Mouse (Mus musculus) stomach, embryonic 15.5 days (tissue): ENCODE measurements around the gene Fmnl2. TPM values are rescaled to one million over a fixed set of nuclear protein-coding genes. Genes with fewer than 3 reads are reported as not detected.
A peak's percentile ranks its signal among the peaks of the same experiment; 100 is the strongest.

Experiments used
- ATAC-seq: fragments of 200-750 bp; cut with Nextera tagmentation; 2 replicates; pipeline ENCODE4 v1.8.0; 2017; ENCODE audit warnings: low read depth, moderate number of reproducible peaks, moderate TSS enrichment; ENCODE audit not compliant: insufficient read depth, low FRiP score
- H3K27ac ChIP-seq: fragments of 300-500 bp; sonication (generic); 2 replicates; pipeline ENCODE4 v1.5.1; 2015; ENCODE audit warnings: mild to moderate bottlenecking, inconsistent platforms
- H3K27me3 ChIP-seq: fragments of 300-500 bp; sonication (generic); replicated peaks from 2 replicates; pipeline ENCODE4 v1.6.1; 2015; ENCODE audit warnings: inconsistent platforms
- H3K36me3 ChIP-seq: fragments of 300-500 bp; sonication (generic); 2 replicates; pipeline ENCODE4 v1.6.1; 2015; ENCODE audit warnings: inconsistent platforms
- H3K4me1 ChIP-seq: fragments of 300-500 bp; sonication (generic); 2 replicates; pipeline ENCODE4 v1.6.1; 2015; ENCODE audit warnings: inconsistent platforms
- H3K4me2 ChIP-seq: fragments of 300-500 bp; sonication (generic); 2 replicates; pipeline ENCODE4 v1.6.1; 2015; ENCODE audit warnings: mild to moderate bottlenecking, inconsistent platforms
- H3K4me3 ChIP-seq: fragments of 300-500 bp; sonication (generic); replicated peaks from 2 replicates; pipeline ENCODE4 v1.5.1; 2015; ENCODE audit warnings: inconsistent platforms
- H3K9ac ChIP-seq: fragments of 300-500 bp; sonication (generic); 2 replicates; pipeline ENCODE4 v1.6.1; 2015; ENCODE audit warnings: inconsistent platforms
- H3K9me3 ChIP-seq: fragments of 300-500 bp; sonication (generic); 2 replicates; pipeline ENCODE4 v1.6.1; 2016; ENCODE audit warnings: inconsistent platforms
- WGBS: fragments of 180-500 bp; shearing (Covaris S2); methylation state at CpG from one replicate; pipeline ENCODE4 v1.1.7; 2015; 5-methylcytosine and 5-hydroxymethylcytosine counted together
- polyA plus RNA-seq: library from polyadenylated mRNA; unstranded; fragments of >200 nt; fragmentation: Nextera tagmentation; extraction: Ambion mirVana; gene quantifications from 2 replicates; pipeline ENCODE4 v1.2.1, GENCODE M21; 2015

The Fmnl2 gene
- polyA plus RNA-seq, 1 experiment from 2014 or later = 4.7 TPM

GRCm38 (mm10) chr2:52979280-52979763, 121.7 kb downstream of the Fmnl2 start:
- H3K9ac ChIP-seq = no peak overlapping the region
- no peaks in the 10 kb centered on the region for H3K27me3 ChIP-seq
- no peaks in the 10 kb centered on the region for H3K36me3 ChIP-seq
- peaks cover 21% of the 10 kb centered on the region; the same call in 1 of the 2 replicates for H3K4me1 ChIP-seq
- peak overlapping the region; percentile 67 for H3K27ac ChIP-seq
- 29% methylated on average over 4 of the region's 4 CpGs for WGBS
- no peak for ATAC-seq
- no peak overlapping the region for H3K4me2 ChIP-seq
- no peak overlapping the region for H3K4me3 ChIP-seq
- no peaks in the 10 kb centered on the region for H3K9me3 ChIP-seq

- no peak overlapping the region for H3K27ac ChIP-seq
- 71% methylated on average over 7 of the region's 7 CpGs for WGBS
- peaks cover 28% of the 10 kb centered on the region; the same call in 1 of the 2 replicates for H3K4me1 ChIP-seq
- no peak for ATAC-seq
- no peak overlapping the region for H3K9ac ChIP-seq
- H3K27me3 ChIP-seq = no peaks in the 10 kb centered on the region
- no peak overlapping the region for H3K4me2 ChIP-seq
- no peaks in the 10 kb centered on the region for H3K36me3 ChIP-seq
- no peak overlapping the region for H3K4me3 ChIP-seq
- no peaks in the 10 kb centered on the region for H3K9me3 ChIP-seq
Measured at GRCm38 (mm10) chr2:52981126-52981525, 123.5 kb downstream of the Fmnl2 start.

- WGBS = 87% methylated on average over 8 of the region's 8 CpGs
- no peaks in the 10 kb centered on the region for H3K27me3 ChIP-seq
Measured at GRCm38 (mm10) chr2:52981595-52981994, 123.9 kb downstream of the Fmnl2 start.

DNA sequence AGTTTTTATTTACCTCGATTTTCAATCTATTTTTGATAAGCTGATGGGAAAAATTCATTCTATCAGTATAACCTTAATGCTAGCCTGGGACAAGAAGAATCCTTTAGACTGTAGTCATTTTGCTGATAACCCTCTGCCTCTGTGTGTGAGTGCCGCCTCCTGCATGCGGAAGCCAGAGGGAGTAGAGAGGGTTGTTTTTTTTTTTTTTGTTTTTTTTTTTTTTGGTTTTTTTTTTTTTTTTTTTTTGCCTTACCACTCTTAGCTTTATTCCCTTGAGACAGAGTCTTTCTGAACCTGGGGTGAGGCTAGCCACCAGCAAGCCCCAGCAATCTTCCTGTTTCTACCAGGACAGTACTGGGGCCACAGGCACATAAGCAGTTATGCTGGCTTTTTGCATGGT, 124.8 kb downstream of the Fmnl2 start:
- Histone ChIP-seq H3K4me1 (peaks cover 28% of the 10 kb centered on the region; the same call in 1 of the 2 replicates), H3K36me3 (no peaks in the 10 kb centered on the region), H3K9ac (no peak overlapping the region), H3K27me3 (no peaks in the 10 kb centered on the region), H3K4me2 (no peak overlapping the region), H3K9me3 (no peaks in the 10 kb centered on the region), H3K4me3 (no peak overlapping the region), H3K27ac (no peak overlapping the region)
- no peak for ATAC-seq
- WGBS = 85% methylated on average over 3 of the region's 3 CpGs

More at GRCm38 (mm10) chr2:52981595-52981994, 123.9 kb downstream of the Fmnl2 start:
- H3K4me3 ChIP-seq = no peak overlapping the region
- no peak overlapping the region for H3K4me2 ChIP-seq
- no peaks in the 10 kb centered on the region for H3K36me3 ChIP-seq
- peaks cover 28% of the 10 kb centered on the region; the same call in 1 of the 2 replicates for H3K4me1 ChIP-seq
- no peak for ATAC-seq
- H3K9ac ChIP-seq = no peak overlapping the region
- no peak overlapping the region for H3K27ac ChIP-seq
- no peaks in the 10 kb centered on the region for H3K9me3 ChIP-seq

DNA sequence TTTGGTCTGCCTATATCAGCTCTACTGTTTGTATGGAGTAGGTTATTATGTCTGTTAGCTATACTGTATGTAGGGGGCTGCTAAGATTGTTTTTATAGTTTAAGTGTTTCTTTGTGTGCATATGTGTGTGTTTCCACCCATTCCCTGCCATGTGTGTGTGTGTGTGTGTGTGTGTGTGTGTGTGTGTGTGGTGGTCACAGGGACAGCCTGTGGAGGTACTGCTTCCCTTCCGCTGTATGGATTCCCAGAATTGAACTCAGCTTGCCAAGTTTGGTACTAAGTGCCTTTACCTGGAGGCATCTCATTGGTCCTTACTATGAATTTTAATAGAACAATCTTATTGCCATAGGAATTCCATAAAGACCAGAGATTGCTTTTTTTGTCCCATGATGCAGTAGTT, 126.9 kb downstream of the Fmnl2 start:
- Histone ChIP-seq H3K27me3 (no peaks in the 10 kb centered on the region), H3K4me1 (peaks cover 20% of the 10 kb centered on the region; the same call in 1 of the 2 replicates), H3K9me3 (no peaks in the 10 kb centered on the region), H3K4me3 (no peak overlapping the region), H3K4me2 (no peak overlapping the region), H3K36me3 (no peaks in the 10 kb centered on the region), H3K9ac (no peak overlapping the region), H3K27ac (no peak overlapping the region)
- no peak for ATAC-seq
- WGBS = 76% methylated on average over 1 of the region's 1 CpGs

GRCm38 (mm10) chr2:52985167-52985566, 127.5 kb downstream of the Fmnl2 start:
- ATAC-seq = no peak
- H3K4me2 ChIP-seq = no peak overlapping the region
- no peaks in the 10 kb centered on the region for H3K27me3 ChIP-seq
- no peaks in the 10 kb centered on the region for H3K9me3 ChIP-seq
- 56% methylated on average over 4 of the region's 4 CpGs for WGBS
- no peak overlapping the region for H3K27ac ChIP-seq
- H3K4me3 ChIP-seq = no peak overlapping the region
- H3K4me1 ChIP-seq = peaks cover 14% of the 10 kb centered on the region; the same call in 1 of the 2 replicates
- H3K9ac ChIP-seq = no peak overlapping the region
- H3K36me3 ChIP-seq = no peaks in the 10 kb centered on the region

GRCm38 (mm10) chr2:52986354-52986753, 128.7 kb downstream of the Fmnl2 start:
- no peaks in the 10 kb centered on the region for H3K36me3 ChIP-seq
- ATAC-seq = no peak

DNA sequence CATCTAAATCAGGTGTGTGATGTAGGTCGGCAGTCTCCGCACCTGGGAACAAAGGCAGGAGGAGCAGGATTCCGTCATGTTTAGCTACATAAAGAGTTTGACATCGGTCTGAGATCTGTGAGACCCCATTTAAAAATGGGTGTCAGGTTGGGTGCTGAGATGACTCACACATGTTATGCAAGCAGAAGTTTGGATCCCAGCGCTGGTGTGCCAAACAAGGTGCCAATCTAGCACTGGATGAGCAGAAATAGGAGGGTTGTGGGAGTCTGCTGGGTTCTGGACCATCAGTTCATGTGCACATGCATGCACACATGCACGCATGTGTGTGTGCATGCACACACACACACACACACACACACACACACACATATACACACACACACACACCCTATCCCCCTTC, 129.4 kb downstream of the Fmnl2 start:
- WGBS = 83% methylated on average over 6 of the region's 6 CpGs
- Histone ChIP-seq H3K4me2 (no peak overlapping the region), H3K4me3 (no peak overlapping the region), H3K27me3 (no peaks in the 10 kb centered on the region), H3K9me3 (no peaks in the 10 kb centered on the region), H3K36me3 (no peaks in the 10 kb centered on the region), H3K27ac (no peak overlapping the region), H3K4me1 (peaks cover 16% of the 10 kb centered on the region; the same call in 1 of the 2 replicates), H3K9ac (no peak overlapping the region)
- no peak for ATAC-seq

More at GRCm38 (mm10) chr2:52986354-52986753, 128.7 kb downstream of the Fmnl2 start:
- no peak overlapping the region for H3K4me2 ChIP-seq
- H3K27me3 ChIP-seq = no peaks in the 10 kb centered on the region
- H3K4me1 ChIP-seq = peaks cover 11% of the 10 kb centered on the region; the same call in 1 of the 2 replicates
- H3K9me3 ChIP-seq = no peaks in the 10 kb centered on the region
- H3K4me3 ChIP-seq = no peak overlapping the region
- H3K27ac ChIP-seq = no peak overlapping the region
- no peak overlapping the region for H3K9ac ChIP-seq
- WGBS = 67% methylated on average over 3 of the region's 3 CpGs

GRCm38 (mm10) chr2:52987637-52988295, 130.1 kb downstream of the Fmnl2 start:
- peaks cover 16% of the 10 kb centered on the region; the same call in 1 of the 2 replicates for H3K4me1 ChIP-seq
- 0 out of 2 replicates have a peak overlapping the region, but pooled peaks have one; percentile 14 for H3K4me2 ChIP-seq
- no peak overlapping the region for H3K27ac ChIP-seq
- H3K27me3 ChIP-seq = no peaks in the 10 kb centered on the region
- no peak overlapping the region for H3K9ac ChIP-seq
- H3K36me3 ChIP-seq = no peaks in the 10 kb centered on the region
- no peaks in the 10 kb centered on the region for H3K9me3 ChIP-seq
- H3K4me3 ChIP-seq = no peak overlapping the region
- 54% methylated on average over 11 of the region's 11 CpGs for WGBS
- ATAC-seq = peak; percentile 77

DNA sequence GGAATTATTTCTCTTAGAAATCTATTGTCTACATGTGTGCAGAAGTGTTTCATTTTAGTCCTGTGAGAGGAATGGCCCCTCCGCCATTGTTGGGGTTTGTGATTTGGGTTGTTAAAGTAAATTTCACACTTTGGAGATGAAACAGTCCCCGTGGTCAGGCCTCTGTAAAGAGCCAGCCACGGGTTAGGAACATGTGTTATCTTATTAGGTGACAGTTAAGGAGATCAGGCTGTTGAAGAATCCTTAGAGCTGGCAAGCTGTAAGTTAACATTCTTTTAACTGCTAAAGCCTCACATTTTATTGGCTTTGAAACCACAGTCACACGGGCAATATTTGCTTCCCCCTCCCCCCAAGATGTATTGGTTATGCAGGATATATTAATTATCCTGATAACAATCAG, 131.7 kb downstream of the Fmnl2 start:
- 41% methylated on average over 4 of the region's 4 CpGs for WGBS
- Histone ChIP-seq H3K36me3 (no peaks in the 10 kb centered on the region), H3K27ac (no peak overlapping the region)

GRCm38 (mm10) chr2:52990874-52991687, 133.4 kb downstream of the Fmnl2 start:
- H3K9ac ChIP-seq = no peak overlapping the region
- H3K4me2 ChIP-seq = no peak overlapping the region
- WGBS = 59% methylated on average over 9 of the region's 9 CpGs

More for the DNA sequence above, 131.7 kb downstream of the Fmnl2 start:
- Histone ChIP-seq H3K27me3 (no peaks in the 10 kb centered on the region), H3K9ac (no peak overlapping the region), H3K4me3 (no peak overlapping the region), H3K4me1 (peaks cover 16% of the 10 kb centered on the region; the same call in 1 of the 2 replicates), H3K9me3 (no peaks in the 10 kb centered on the region), H3K4me2 (no peak overlapping the region)
- no peak for ATAC-seq

More at GRCm38 (mm10) chr2:52990874-52991687, 133.4 kb downstream of the Fmnl2 start:
- Histone ChIP-seq H3K27me3 (no peaks in the 10 kb centered on the region), H3K36me3 (no peaks in the 10 kb centered on the region), H3K9me3 (no peaks in the 10 kb centered on the region), H3K4me3 (no peak overlapping the region), H3K4me1 (peaks cover 9% of the 10 kb centered on the region; the same call in 1 of the 2 replicates), H3K27ac (peak overlapping the region; percentile 80)
- ATAC-seq = no peak
